Mouse (Mus musculus) hindbrain, embryonic 14.5 days (tissue): ENCODE data around the gene Inhbb. TPM values are rescaled to one million over a fixed set of nuclear protein-coding genes. Genes with fewer than 3 reads are reported as not detected.

ENCODE experiments used
- ATAC-seq: fragments of 200-750 bp; cut with Nextera tagmentation; 2 replicates; pipeline ENCODE4 v1.8.0; 2017; ENCODE audit warnings: moderate number of reproducible peaks, mild to moderate bottlenecking, moderate TSS enrichment, moderate library complexity; ENCODE audit not compliant: low FRiP score
- DNase-seq: peaks from one replicate; pipeline ENCODE4 v3.0.0-alpha.2; 2015; ENCODE audit warnings: low spot score
- H3K27ac ChIP-seq: fragments of 300-500 bp; sonication (generic); 2 replicates; pipeline ENCODE4 v1.5.1; 2014; ENCODE audit warnings: mild to moderate bottlenecking, moderate library complexity
- H3K27me3 ChIP-seq: fragments of 300-500 bp; sonication (generic); 2 replicates; pipeline ENCODE4 v1.6.1; 2014; ENCODE audit warnings: mild to moderate bottlenecking, low read length, mixed read lengths; ENCODE audit not compliant: control insufficient read depth, insufficient read depth
- H3K36me3 ChIP-seq: fragments of 300-500 bp; sonication (generic); replicated peaks from 2 replicates; pipeline ENCODE4 v1.6.1; 2014; ENCODE audit not compliant: control insufficient read depth, insufficient read depth
- H3K4me1 ChIP-seq: fragments of 300-500 bp; sonication (generic); replicated peaks from 2 replicates; pipeline ENCODE4 v1.6.1; 2014; ENCODE audit warnings: antibody characterized with exemption, low read length, mixed read lengths; ENCODE audit not compliant: control insufficient read depth, insufficient read depth
- H3K4me2 ChIP-seq: fragments of 300-500 bp; sonication (generic); replicated peaks from 2 replicates; pipeline ENCODE4 v1.6.1; 2014; ENCODE audit warnings: mild to moderate bottlenecking, moderate library complexity
- H3K4me3 ChIP-seq: fragments of 300-500 bp; sonication (generic); replicated peaks from 2 replicates; pipeline ENCODE4 v1.5.1; 2014; ENCODE audit warnings: mild to moderate bottlenecking, low read length
- H3K9ac ChIP-seq: fragments of 300-500 bp; sonication (generic); 2 replicates; pipeline ENCODE4 v1.6.1; 2014
- H3K9me3 ChIP-seq: fragments of 300-500 bp; sonication (generic); 2 replicates; pipeline ENCODE4 v1.6.1; 2016; ENCODE audit warnings: low read length; ENCODE audit not compliant: control insufficient read depth
- WGBS: fragments of 180-500 bp; shearing (Covaris S2); extraction: QIAGEN DNeasy Blood & Tissue Kit; methylation state at CpG from one replicate; pipeline ENCODE4 v1.1.7; 2014; 5-methylcytosine and 5-hydroxymethylcytosine counted together
- polyA plus RNA-seq: library from polyadenylated mRNA; unstranded; fragments of >200 nt; fragmentation: Nextera tagmentation; extraction: Ambion mirVana; gene quantifications from 2 replicates; pipeline ENCODE4 v1.2.1, GENCODE M21; 2014

Inhbb gene
- polyA plus RNA-seq, 1 experiment from 2014 or later: 1.8 TPM

DNA sequence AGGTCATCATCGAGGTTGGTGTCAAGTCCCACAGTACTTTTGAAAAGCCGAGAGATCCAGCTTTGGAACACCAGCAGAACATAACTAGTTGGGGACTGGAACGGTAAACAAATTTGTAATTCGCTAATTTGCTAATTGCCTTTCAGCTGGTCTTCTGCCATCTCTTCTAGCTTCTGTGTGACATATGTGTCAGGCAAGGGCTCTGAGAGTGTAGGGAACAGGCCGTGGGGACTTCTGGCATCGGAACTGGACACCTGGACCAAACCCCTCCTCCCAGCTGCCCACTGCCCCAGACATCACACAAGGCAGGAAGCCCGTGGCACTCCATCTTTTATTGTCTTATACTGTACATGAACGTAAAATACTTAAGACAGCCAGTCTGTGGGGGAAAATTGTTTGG, 6.9 kb downstream of the Inhbb start:
- DNase-seq: no peak
- Histone ChIP-seq H3K27ac (no peak overlapping the region), H3K4me3 (no peak overlapping the region), H3K27me3 (peaks cover 31% of the 10 kb centered on the region), H3K4me2 (no peak overlapping the region), H3K36me3 (no peaks in the 10 kb centered on the region), H3K4me1 (0 out of 2 replicates have a peak, but pooled peaks cover 8% of the 10 kb centered on the region), H3K9me3 (no peaks in the 10 kb centered on the region), H3K9ac (no peak overlapping the region)
- no peak for ATAC-seq
- WGBS: 81% methylated on average over 8 of the region's 8 CpGs

DNA sequence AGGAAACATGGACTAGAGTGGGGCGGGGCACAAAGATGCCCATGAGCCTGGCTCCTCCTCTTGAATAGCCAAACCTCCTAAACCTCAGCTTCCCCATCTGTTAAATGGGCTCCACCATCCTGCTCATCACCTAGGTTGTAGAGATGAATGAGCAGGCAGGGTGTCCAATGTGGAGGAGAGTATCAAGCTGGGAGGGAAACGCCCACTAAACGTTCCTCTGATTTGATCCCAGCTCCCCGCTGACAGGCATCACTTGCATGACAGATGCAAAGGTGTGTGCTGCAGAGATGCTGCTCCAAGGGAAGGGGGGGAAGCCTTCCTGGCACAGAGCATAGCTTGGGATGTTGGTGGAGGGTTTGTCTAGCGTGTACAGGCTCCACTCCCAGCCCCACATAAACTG, 11.4 kb downstream of the Inhbb start:
- no peak for DNase-seq
- no peaks in the 10 kb centered on the region for H3K9me3 ChIP-seq
- no peak overlapping the region for H3K4me2 ChIP-seq
- no peaks in the 10 kb centered on the region for H3K27me3 ChIP-seq
- peaks cover 7% of the 10 kb centered on the region; the same call in 1 of the 2 replicates for H3K4me1 ChIP-seq
- H3K36me3 ChIP-seq: no peaks in the 10 kb centered on the region
- no peak overlapping the region for H3K9ac ChIP-seq
- ATAC-seq: no peak
- no peak overlapping the region for H3K4me3 ChIP-seq
- WGBS: 77% methylated on average over 5 of the region's 5 CpGs
- H3K27ac ChIP-seq: no peak overlapping the region

DNA sequence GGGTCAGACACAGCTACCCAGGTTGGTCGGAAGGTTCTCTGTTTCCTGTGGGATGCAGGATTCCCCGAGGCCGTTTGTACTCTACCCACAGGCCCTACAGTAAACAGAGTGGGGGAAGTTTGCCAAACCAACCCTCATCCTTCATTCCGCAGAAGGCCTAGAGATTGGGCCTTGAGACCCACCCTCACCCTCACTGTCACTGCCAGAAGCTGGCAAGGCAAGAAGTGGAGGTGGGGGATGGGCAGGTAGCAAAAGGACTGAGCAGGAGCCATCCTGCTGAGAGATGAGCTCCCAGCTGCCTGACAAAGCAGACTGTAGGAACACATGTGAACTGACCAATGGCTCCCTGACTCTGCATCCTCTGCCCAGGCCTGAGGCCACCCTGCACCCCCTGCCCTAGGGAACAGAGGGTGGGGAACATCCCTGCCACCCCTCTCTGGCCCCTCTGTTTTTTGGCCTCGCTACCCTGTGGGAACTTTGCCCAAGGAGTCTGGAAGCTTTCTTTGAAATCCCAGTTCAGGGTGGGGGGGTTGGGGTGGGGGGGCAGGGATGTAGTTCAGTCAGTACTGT, 12.4 kb downstream of the Inhbb start:
- no peak overlapping the region for H3K9ac ChIP-seq
- H3K4me2 ChIP-seq: no peak overlapping the region
- no peak overlapping the region for H3K27ac ChIP-seq
- ATAC-seq (peak; percentile 53; the same call in 1 of the 2 replicates), DNase-seq (no peak)
- WGBS: 63% methylated on average over 5 of the region's 5 CpGs
- H3K9me3 ChIP-seq: no peaks in the 10 kb centered on the region
- no peak overlapping the region for H3K4me3 ChIP-seq
- H3K4me1 ChIP-seq: peaks cover 7% of the 10 kb centered on the region; the same call in 1 of the 2 replicates
- no peaks in the 10 kb centered on the region for H3K36me3 ChIP-seq
- H3K27me3 ChIP-seq: no peaks in the 10 kb centered on the region

DNA sequence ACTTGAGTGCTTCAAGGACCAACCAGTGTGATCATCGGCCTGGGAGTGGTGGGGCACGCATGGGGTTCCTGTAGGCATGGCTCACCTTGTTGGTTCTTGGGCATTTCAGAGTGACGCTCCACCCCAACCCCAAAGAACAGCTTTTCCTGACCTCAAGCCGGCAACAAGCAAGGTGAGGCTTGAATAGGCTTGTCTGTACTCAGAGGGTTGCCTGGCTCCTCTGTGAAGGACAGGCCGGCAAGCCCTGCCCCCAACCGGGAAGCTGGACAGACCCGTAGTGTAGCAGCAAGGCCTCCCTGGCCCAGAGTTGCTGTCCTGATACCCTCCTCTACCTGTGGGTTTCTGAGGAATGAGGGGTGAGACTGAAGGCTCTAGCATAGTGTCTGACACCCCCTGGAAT, 12.9 kb downstream of the Inhbb start:
- Histone ChIP-seq H3K27ac (no peak overlapping the region), H3K9ac (no peak overlapping the region), H3K9me3 (no peaks in the 10 kb centered on the region), H3K36me3 (no peaks in the 10 kb centered on the region), H3K4me2 (no peak overlapping the region), H3K4me3 (no peak overlapping the region), H3K4me1 (peaks cover 7% of the 10 kb centered on the region; the same call in 1 of the 2 replicates), H3K27me3 (no peaks in the 10 kb centered on the region)
- DNase-seq (no peak), ATAC-seq (no peak)
- 68% methylated on average over 7 of the region's 7 CpGs for WGBS

DNA sequence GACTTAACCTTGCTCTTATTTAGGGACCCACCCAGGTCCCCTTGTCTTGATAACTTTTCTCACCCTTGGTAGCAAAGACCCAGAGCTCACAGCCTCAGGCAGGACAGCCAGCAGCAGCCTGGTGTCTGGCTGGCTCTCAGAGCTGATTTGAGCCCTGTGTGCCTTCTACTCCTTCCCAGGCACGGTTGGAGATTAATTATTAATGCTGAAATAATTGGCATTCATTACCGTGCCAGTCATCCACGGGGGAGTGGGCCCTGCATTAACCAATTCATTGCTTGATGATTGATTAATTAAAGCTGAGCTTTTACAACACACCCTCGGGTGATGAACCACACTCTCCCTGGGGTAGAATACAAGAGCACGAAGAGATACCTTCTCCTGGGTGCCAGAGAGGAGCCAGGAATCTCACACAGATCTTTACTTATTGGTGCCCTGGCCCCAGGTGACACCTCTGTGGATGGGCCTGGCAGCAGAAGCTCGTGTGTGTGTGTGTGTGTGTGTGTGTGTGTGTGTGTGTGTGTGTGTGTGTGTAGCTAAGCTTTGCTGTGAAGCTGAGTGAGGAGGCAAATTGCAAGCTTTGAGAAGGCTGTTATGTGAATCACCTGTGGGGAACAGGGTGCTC, 14.2 kb downstream of the Inhbb start:
- Histone ChIP-seq H3K4me3 (no peak overlapping the region), H3K4me1 (peaks cover 7% of the 10 kb centered on the region; the same call in 1 of the 2 replicates), H3K9me3 (no peaks in the 10 kb centered on the region), H3K9ac (no peak overlapping the region), H3K4me2 (no peak overlapping the region), H3K27me3 (no peaks in the 10 kb centered on the region), H3K36me3 (no peaks in the 10 kb centered on the region), H3K27ac (no peak overlapping the region)
- WGBS: 18% methylated on average over 6 of the region's 6 CpGs
- ATAC-seq: peak; percentile 52; the same call in 1 of the 2 replicates
- peak; percentile 56 for DNase-seq

DNA sequence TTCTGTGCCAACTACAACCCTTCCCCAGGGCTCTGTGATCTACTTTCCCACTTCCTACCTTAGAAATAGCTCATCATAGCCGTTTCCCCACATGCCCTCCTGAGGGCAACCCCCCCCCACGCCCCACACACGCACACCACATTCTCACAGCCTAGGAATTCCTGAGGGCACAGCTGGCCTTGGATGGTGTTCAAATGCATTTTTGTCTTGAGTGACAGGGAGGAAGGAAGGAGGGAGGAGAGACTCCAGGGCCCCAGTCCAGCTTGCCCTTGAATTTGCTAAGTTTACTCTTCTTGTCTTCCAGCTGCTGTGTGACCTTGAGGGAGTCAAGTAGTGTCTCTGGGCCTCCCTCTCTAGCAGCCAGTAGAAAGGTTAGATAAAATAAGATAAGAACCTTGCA, 17.2 kb downstream of the Inhbb start:
- Histone ChIP-seq H3K36me3 (no peaks in the 10 kb centered on the region), H3K4me3 (no peak overlapping the region), H3K27ac (no peak overlapping the region), H3K9me3 (no peaks in the 10 kb centered on the region), H3K4me1 (peaks cover 7% of the 10 kb centered on the region; the same call in 1 of the 2 replicates), H3K27me3 (no peaks in the 10 kb centered on the region), H3K9ac (no peak overlapping the region), H3K4me2 (no peak overlapping the region)
- WGBS: 24% methylated on average over 3 of the region's 3 CpGs
- DNase-seq (no peak), ATAC-seq (no peak)

DNA sequence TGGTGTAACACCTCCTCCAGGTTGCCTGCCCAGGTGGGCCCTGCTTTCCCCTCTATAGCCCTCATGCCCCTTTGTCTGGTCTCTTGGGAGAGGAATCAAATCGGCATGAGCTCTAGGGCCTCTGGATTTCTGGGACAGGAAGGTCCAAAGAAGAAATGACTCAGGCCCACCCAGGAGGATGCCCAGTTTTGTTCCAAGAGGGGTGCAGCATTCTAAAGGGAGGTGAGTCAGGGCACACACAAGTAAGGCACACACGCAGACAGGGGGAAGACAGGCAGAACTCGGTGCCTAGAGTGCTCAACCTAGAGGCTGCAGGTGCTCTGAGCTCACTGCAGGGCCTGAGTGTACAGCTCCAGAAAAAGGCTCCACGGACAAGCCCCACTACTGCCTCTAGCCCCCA, 17.7 kb downstream of the Inhbb start:
- Histone ChIP-seq H3K4me2 (no peak overlapping the region), H3K9me3 (no peaks in the 10 kb centered on the region), H3K36me3 (no peaks in the 10 kb centered on the region), H3K4me3 (no peak overlapping the region), H3K27me3 (no peaks in the 10 kb centered on the region), H3K4me1 (peaks cover 7% of the 10 kb centered on the region; the same call in 1 of the 2 replicates), H3K27ac (no peak overlapping the region), H3K9ac (no peak overlapping the region)
- 73% methylated on average over 4 of the region's 4 CpGs for WGBS
- no peak for DNase-seq
- no peak for ATAC-seq

DNA sequence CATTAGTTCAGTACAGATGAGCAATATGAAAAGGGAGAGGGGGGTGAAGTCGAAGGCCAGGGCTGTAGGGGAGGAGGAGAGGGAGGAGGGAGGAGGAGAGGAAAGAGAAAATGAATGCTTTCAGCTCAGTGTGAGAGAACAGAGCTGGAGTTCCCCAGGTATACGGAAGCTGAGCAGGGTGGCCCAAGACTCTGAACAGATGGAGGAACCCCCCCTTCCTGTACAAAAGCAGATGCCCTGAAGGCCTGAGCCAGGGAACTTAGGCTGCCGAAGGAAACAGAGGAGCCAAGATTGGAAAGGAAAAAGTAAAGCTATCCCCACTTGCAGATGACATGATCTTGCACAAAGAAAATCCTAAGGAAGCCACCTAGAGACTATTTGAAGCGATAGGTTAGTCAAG, 20.8 kb downstream of the Inhbb start:
- Histone ChIP-seq H3K4me1 (no peaks in the 10 kb centered on the region), H3K27ac (no peak overlapping the region), H3K4me3 (no peak overlapping the region), H3K4me2 (no peak overlapping the region), H3K9me3 (no peaks in the 10 kb centered on the region), H3K9ac (no peak overlapping the region), H3K36me3 (no peaks in the 10 kb centered on the region), H3K27me3 (no peaks in the 10 kb centered on the region)
- no peak for DNase-seq
- 65% methylated on average over 4 of the region's 4 CpGs for WGBS
- ATAC-seq: no peak

DNA sequence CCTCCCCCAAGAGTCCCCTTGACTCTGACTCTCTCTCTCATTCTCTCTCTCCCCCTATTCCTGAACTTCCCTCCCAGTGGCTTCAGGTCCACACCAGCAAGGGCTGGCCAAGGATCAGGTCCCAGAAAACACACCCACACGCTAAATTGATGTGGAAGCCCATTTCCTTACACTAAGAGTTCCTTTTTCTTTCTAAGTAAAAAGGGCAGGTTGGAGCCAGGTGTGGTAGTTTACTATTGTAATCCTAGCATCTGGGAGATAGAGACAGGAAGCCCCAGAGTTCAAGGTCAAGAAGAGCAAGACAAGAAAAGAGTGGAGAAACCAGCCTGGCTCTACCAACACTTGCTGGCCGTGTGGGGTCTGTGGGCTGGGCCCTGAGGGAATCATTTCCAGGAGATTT, 23.4 kb downstream of the Inhbb start:
- Histone ChIP-seq H3K9me3 (no peaks in the 10 kb centered on the region), H3K4me1 (no peaks in the 10 kb centered on the region), H3K27ac (no peak overlapping the region), H3K9ac (no peak overlapping the region), H3K4me2 (no peak overlapping the region), H3K27me3 (no peaks in the 10 kb centered on the region), H3K4me3 (no peak overlapping the region), H3K36me3 (no peaks in the 10 kb centered on the region)
- no peak for DNase-seq
- no peak for ATAC-seq
- 66% methylated on average over 2 of the region's 2 CpGs for WGBS
